Comparison of ENCODE assay signal across 8 mouse cellular contexts in the genomic region with DNA sequence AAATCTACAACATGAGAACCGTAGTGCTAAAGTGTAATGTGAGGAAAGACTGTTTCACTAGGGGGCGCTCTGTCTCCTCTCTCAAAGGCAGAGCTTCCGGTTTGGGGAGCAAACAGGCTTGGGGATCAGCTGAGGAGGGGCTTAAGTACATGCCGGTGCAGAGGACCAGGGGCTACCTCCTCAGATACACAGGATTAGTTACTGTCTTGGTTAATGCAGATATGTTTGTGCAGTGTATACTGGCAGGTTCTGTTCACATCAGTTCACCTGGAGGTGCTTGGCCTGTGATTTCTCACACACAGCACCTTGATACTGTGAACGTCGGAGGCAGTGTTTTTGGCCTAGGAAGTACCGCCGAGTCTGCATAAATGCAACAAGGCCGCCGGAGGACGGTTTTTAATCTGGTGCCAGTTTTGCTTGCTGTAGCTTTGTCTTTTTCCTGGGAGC. TPM values are rescaled to one million over a fixed set of nuclear protein-coding genes. Genes with fewer than 3 reads are reported as not detected.
DNase-seq lines count a peak whose midpoint lies in the region; ATAC-seq and TF ChIP-seq lines count a peak whose summit lies in the region.

No protein-coding gene starts in this region.

- H3K27ac ChIP-seq in forebrain, embryonic 10.5 days = no peak overlapping the region
- no peak overlapping the region for H3K27ac ChIP-seq in liver, embryonic 16.5 days (ENCODE audit: low read length)

- no peaks in the 10 kb centered on the region for H3K27me3 ChIP-seq in E14TG2a.4 (ENCODE audit: insufficient read depth, low read length)
- H3K27me3 ChIP-seq in forebrain, embryonic 10.5 days (ENCODE audit: poor library complexity, severe bottlenecking) = no peaks in the 10 kb centered on the region
- no peaks in the 10 kb centered on the region for H3K27me3 ChIP-seq in liver, embryonic 16.5 days (ENCODE audit: control insufficient read depth, insufficient read depth, low read depth, low read length)

- intact Hi-C loops in heart, postnatal 14 days (cut with DNase I) = loop anchor here (5.0 kb wide), 3 partner anchors 64 to 769 kb away; no protein-coding TSS in a partner anchor

- ATAC-seq in liver, embryonic 16.5 days (ENCODE audit: low read depth) = no peak
- ATAC-seq in neutrophil, adult 5-6 weeks (ENCODE audit: extremely low read depth, insufficient number of reproducible peaks, low FRiP score, poor library complexity, severe bottlenecking) = peak; percentile 74

- H3K9ac ChIP-seq in liver, embryonic 16.5 days (ENCODE audit: low read depth, low read length) = no peak overlapping the region

- peaks cover 9% of the 10 kb centered on the region; the same call in 1 of the 2 replicates for H3K4me1 ChIP-seq in E14TG2a.4 (replicated peaks; ENCODE audit: low read depth, low read length)
- H3K4me1 ChIP-seq in forebrain, embryonic 10.5 days = peaks cover 5% of the 10 kb centered on the region; the same call in 1 of the 2 replicates
- peaks cover 2% of the 10 kb centered on the region; the same call in 1 of the 2 replicates for H3K4me1 ChIP-seq in liver, embryonic 16.5 days (ENCODE audit: control insufficient read depth, low read depth, low read length)

- H3K4me3 ChIP-seq in E14TG2a.4 (replicated peaks; ENCODE audit: low read length) = peak overlapping the region; percentile 53; the same call in 1 of the 2 replicates
- peak overlapping the region; percentile 31 for H3K4me3 ChIP-seq in forebrain, embryonic 10.5 days
- H3K4me3 ChIP-seq in liver, embryonic 16.5 days (ENCODE audit: low read depth, low read length) = no peak overlapping the region

- H3K9me3 ChIP-seq in E14TG2a.4 (ENCODE audit: low read length) = no peaks in the 10 kb centered on the region
- no peaks in the 10 kb centered on the region for H3K9me3 ChIP-seq in forebrain, embryonic 10.5 days
- H3K9me3 ChIP-seq in liver, embryonic 16.5 days (replicated peaks; ENCODE audit: control insufficient read depth, low read length) = no peaks in the 10 kb centered on the region

- TF ChIP-seq CTCF in E14TG2a.4 (conservative IDR thresholded peaks at IDR 0.05; ENCODE audit: low read length) = peak; percentile 36; the same call in 1 of the 2 replicates

- DNase-seq in brain, adult 2 months (ENCODE audit: low read depth, low spot score) = peak; percentile 84
- peak; percentile 43 for DNase-seq in forebrain, embryonic 10.5 days (ENCODE audit: extremely low spot score, low spot score)
- peak; percentile 55 to 79 for DNase-seq in heart, postnatal 14 days
- DNase-seq in layer of hippocampus, adult 11-12 months (ENCODE audit: low spot score) = peak; percentile 85
- peak; percentile 87 for DNase-seq in thymus, postnatal 0 days (ENCODE audit: low spot score)

- H3K36me3 ChIP-seq in E14TG2a.4 (ENCODE audit: insufficient read depth, low read length) = no peaks in the 10 kb centered on the region
- no peaks in the 10 kb centered on the region for H3K36me3 ChIP-seq in forebrain, embryonic 10.5 days (replicated peaks)
- H3K36me3 ChIP-seq in liver, embryonic 16.5 days (ENCODE audit: control insufficient read depth, insufficient read depth) = no peaks in the 10 kb centered on the region

- H3K4me2 ChIP-seq in liver, embryonic 16.5 days (ENCODE audit: low read depth, low read length) = peak overlapping the region; percentile 30; the same call in 1 of the 2 replicates

- 32% methylated on average over 11 of the region's 11 CpGs for WGBS in forebrain, embryonic 10.5 days
- WGBS in liver, embryonic 16.5 days (ENCODE audit: insufficient replicate concordance) = 30% methylated on average over 11 of the region's 11 CpGs

RNA-seq across cellular contexts. Expression of gene Atg14, which starts 27.5 kb away (rescaled TPM):
- 16.3 and 16.5 TPM in 2 replicates for polyA plus RNA-seq in forebrain, embryonic 10.5 days (2016; fragmentation: Nextera tagmentation; extraction: Ambion mirVana)
- total RNA-seq in heart, postnatal 14 days (2021) = 1 to 10 TPM; 8.1 to 9.8 TPM
- polyA plus RNA-seq in liver, embryonic 16.5 days (2015; fragmentation: Nextera tagmentation; extraction: Ambion mirVana) = 9.4 and 9.7 TPM in 2 replicates
- total RNA-seq in neutrophil, adult 5-6 weeks (2017) = 5.5 and 5.6 TPM in 2 replicates
- 9.8 and 10.3 TPM in 2 replicates for polyA plus RNA-seq in thymus, postnatal 0 days (2015; fragmentation: Nextera tagmentation; extraction: Ambion mirVana)

RNA-seq across cellular contexts. Expression of gene Ktn1, which starts 50.3 kb away (rescaled TPM):
- 66.5 and 68.7 TPM in 2 replicates for polyA plus RNA-seq in forebrain, embryonic 10.5 days (2016; fragmentation: Nextera tagmentation; extraction: Ambion mirVana)
- 100 to 1,000 TPM; 152 to 172 TPM for total RNA-seq in heart, postnatal 14 days (2021)
- polyA plus RNA-seq in liver, embryonic 16.5 days (2015; fragmentation: Nextera tagmentation; extraction: Ambion mirVana) = 10.0 and 10.4 TPM in 2 replicates
- total RNA-seq in neutrophil, adult 5-6 weeks (2017) = 112 and 124 TPM in 2 replicates
- polyA plus RNA-seq in thymus, postnatal 0 days (2015; fragmentation: Nextera tagmentation; extraction: Ambion mirVana) = 46.3 and 61.9 TPM in 2 replicates
